Mouse (Mus musculus): ENCODE measurements around the gene Fnbp1. TPM values are rescaled to one million over a fixed set of nuclear protein-coding genes. Genes with fewer than 3 reads are reported as not detected.

Fnbp1 gene
- polyA plus RNA-seq, 1 experiment from 2014 or later, result 21.0 TPM

GRCm38 (mm10) chr2:31087663-31088661 is 53.8 kb downstream of the Fnbp1 start:
- ATAC-seq (ENCODE audit: low FRiP score, low TSS enrichment) (no peak), DNase-seq (peak; percentile 21)
- Histone ChIP-seq H3K36me3 (ENCODE audit: control insufficient read depth, insufficient read depth, low read length) (no peaks in the 10 kb centered on the region), H3K4me2 (ENCODE audit: low read length) (no peak overlapping the region), H3K9ac (replicated peaks; ENCODE audit: low read length) (peak overlapping the region; percentile 26; the same call in 1 of the 2 replicates), H3K27me3 (ENCODE audit: control insufficient read depth, insufficient read depth, low read length) (no peaks in the 10 kb centered on the region), H3K4me1 (ENCODE audit: control insufficient read depth, insufficient read depth, low read length) (0 out of 2 replicates have a peak, but pooled peaks cover 7% of the 10 kb centered on the region), H3K9me3 (ENCODE audit: control insufficient read depth, low read length) (no peaks in the 10 kb centered on the region), H3K4me3 (replicated peaks; ENCODE audit: low read depth, low read length) (no peak overlapping the region), H3K27ac (replicated peaks; ENCODE audit: low read depth, low read length) (no peak overlapping the region)
- WGBS, result 26% methylated on average over 11 of the region's 11 CpGs

GRCm38 (mm10) chr2:31087085-31087484 is 54.7 kb downstream of the Fnbp1 start:
- WGBS, result 55% methylated on average over 5 of the region's 5 CpGs
- DNase-seq (no peak), ATAC-seq (ENCODE audit: low FRiP score, low TSS enrichment) (no peak)

GRCm38 (mm10) chr2:31086543-31086942 is 55.3 kb downstream of the Fnbp1 start:
- no peak overlapping the region for H3K4me2 ChIP-seq (ENCODE audit: low read length)
- no peaks in the 10 kb centered on the region for H3K27me3 ChIP-seq (ENCODE audit: control insufficient read depth, insufficient read depth, low read length)
- H3K27ac ChIP-seq (replicated peaks; ENCODE audit: low read depth, low read length), result no peak overlapping the region
- no peak overlapping the region for H3K4me3 ChIP-seq (replicated peaks; ENCODE audit: low read depth, low read length)
- 0 out of 2 replicates have a peak, but pooled peaks cover 7% of the 10 kb centered on the region for H3K4me1 ChIP-seq (ENCODE audit: control insufficient read depth, insufficient read depth, low read length)
- DNase-seq, result no peak
- 0 out of 2 replicates have a peak, but pooled peaks cover 3% of the 10 kb centered on the region for H3K36me3 ChIP-seq (ENCODE audit: control insufficient read depth, insufficient read depth, low read length)
- no peak for ATAC-seq (ENCODE audit: low FRiP score, low TSS enrichment)
- H3K9me3 ChIP-seq (ENCODE audit: control insufficient read depth, low read length), result no peaks in the 10 kb centered on the region
- H3K9ac ChIP-seq (replicated peaks; ENCODE audit: low read length), result no peak overlapping the region

More at GRCm38 (mm10) chr2:31087085-31087484, 54.7 kb downstream of the Fnbp1 start:
- no peak overlapping the region for H3K27ac ChIP-seq (replicated peaks; ENCODE audit: low read depth, low read length)
- 0 out of 2 replicates have a peak, but pooled peaks cover 7% of the 10 kb centered on the region for H3K4me1 ChIP-seq (ENCODE audit: control insufficient read depth, insufficient read depth, low read length)
- H3K4me2 ChIP-seq (ENCODE audit: low read length), result no peak overlapping the region
- no peaks in the 10 kb centered on the region for H3K27me3 ChIP-seq (ENCODE audit: control insufficient read depth, insufficient read depth, low read length)
- no peak overlapping the region for H3K9ac ChIP-seq (replicated peaks; ENCODE audit: low read length)
- H3K36me3 ChIP-seq (ENCODE audit: control insufficient read depth, insufficient read depth, low read length), result 0 out of 2 replicates have a peak, but pooled peaks cover 3% of the 10 kb centered on the region
- no peaks in the 10 kb centered on the region for H3K9me3 ChIP-seq (ENCODE audit: control insufficient read depth, low read length)
- H3K4me3 ChIP-seq (replicated peaks; ENCODE audit: low read depth, low read length), result no peak overlapping the region

GRCm38 (mm10) chr2:31084169-31084850 is 57.5 kb downstream of the Fnbp1 start:
- Histone ChIP-seq H3K36me3 (ENCODE audit: control insufficient read depth, insufficient read depth, low read length) (0 out of 2 replicates have a peak, but pooled peaks cover 3% of the 10 kb centered on the region), H3K4me1 (ENCODE audit: control insufficient read depth, insufficient read depth, low read length) (0 out of 2 replicates have a peak, but pooled peaks cover 7% of the 10 kb centered on the region), H3K4me2 (ENCODE audit: low read length) (no peak overlapping the region), H3K9ac (replicated peaks; ENCODE audit: low read length) (no peak overlapping the region), H3K4me3 (replicated peaks; ENCODE audit: low read depth, low read length) (no peak overlapping the region), H3K9me3 (ENCODE audit: control insufficient read depth, low read length) (no peaks in the 10 kb centered on the region), H3K27me3 (ENCODE audit: control insufficient read depth, insufficient read depth, low read length) (no peaks in the 10 kb centered on the region), H3K27ac (replicated peaks; ENCODE audit: low read depth, low read length) (no peak overlapping the region)
- DNase-seq (no peak), ATAC-seq (ENCODE audit: low FRiP score, low TSS enrichment) (no peak)
- 97% methylated on average over 9 of the region's 9 CpGs for WGBS

- Histone ChIP-seq H3K9ac (replicated peaks; ENCODE audit: low read length) (no peak overlapping the region), H3K4me3 (replicated peaks; ENCODE audit: low read depth, low read length) (no peak overlapping the region), H3K4me1 (ENCODE audit: control insufficient read depth, insufficient read depth, low read length) (0 out of 2 replicates have a peak, but pooled peaks cover 6% of the 10 kb centered on the region), H3K27me3 (ENCODE audit: control insufficient read depth, insufficient read depth, low read length) (no peaks in the 10 kb centered on the region), H3K36me3 (ENCODE audit: control insufficient read depth, insufficient read depth, low read length) (0 out of 2 replicates have a peak, but pooled peaks cover 3% of the 10 kb centered on the region), H3K27ac (replicated peaks; ENCODE audit: low read depth, low read length) (no peak overlapping the region), H3K9me3 (ENCODE audit: control insufficient read depth, low read length) (no peaks in the 10 kb centered on the region), H3K4me2 (ENCODE audit: low read length) (no peak overlapping the region)
- DNase-seq (no peak), ATAC-seq (ENCODE audit: low FRiP score, low TSS enrichment) (no peak)
- WGBS, result 97% methylated on average over 8 of the region's 8 CpGs
Measured at GRCm38 (mm10) chr2:31083372-31083771, 58.4 kb downstream of the Fnbp1 start.

- 95% methylated on average over 17 of the region's 17 CpGs for WGBS
- Histone ChIP-seq H3K4me1 (ENCODE audit: control insufficient read depth, insufficient read depth, low read length) (no peaks in the 10 kb centered on the region), H3K9me3 (ENCODE audit: control insufficient read depth, low read length) (no peaks in the 10 kb centered on the region), H3K4me2 (ENCODE audit: low read length) (no peak overlapping the region), H3K27ac (replicated peaks; ENCODE audit: low read depth, low read length) (no peak overlapping the region), H3K4me3 (replicated peaks; ENCODE audit: low read depth, low read length) (no peak overlapping the region), H3K27me3 (ENCODE audit: control insufficient read depth, insufficient read depth, low read length) (no peaks in the 10 kb centered on the region), H3K9ac (replicated peaks; ENCODE audit: low read length) (no peak overlapping the region), H3K36me3 (ENCODE audit: control insufficient read depth, insufficient read depth, low read length) (0 out of 2 replicates have a peak, but pooled peaks cover 3% of the 10 kb centered on the region)
- ATAC-seq (ENCODE audit: low FRiP score, low TSS enrichment) (no peak), DNase-seq (no peak)
Measured at GRCm38 (mm10) chr2:31082639-31083038, 59.2 kb downstream of the Fnbp1 start.

GRCm38 (mm10) chr2:31081349-31081748 is 60.5 kb downstream of the Fnbp1 start:
- Histone ChIP-seq H3K9ac (replicated peaks; ENCODE audit: low read length) (no peak overlapping the region), H3K4me1 (ENCODE audit: control insufficient read depth, insufficient read depth, low read length) (no peaks in the 10 kb centered on the region), H3K4me2 (ENCODE audit: low read length) (no peak overlapping the region), H3K9me3 (ENCODE audit: control insufficient read depth, low read length) (no peaks in the 10 kb centered on the region), H3K4me3 (replicated peaks; ENCODE audit: low read depth, low read length) (no peak overlapping the region), H3K36me3 (ENCODE audit: control insufficient read depth, insufficient read depth, low read length) (0 out of 2 replicates have a peak, but pooled peaks cover 3% of the 10 kb centered on the region), H3K27ac (replicated peaks; ENCODE audit: low read depth, low read length) (no peak overlapping the region), H3K27me3 (ENCODE audit: control insufficient read depth, insufficient read depth, low read length) (no peaks in the 10 kb centered on the region)
- no peak for ATAC-seq (ENCODE audit: low FRiP score, low TSS enrichment)
- WGBS, result 76% methylated on average over 4 of the region's 4 CpGs
- DNase-seq, result no peak

GRCm38 (mm10) chr2:31079117-31079516 is 62.7 kb downstream of the Fnbp1 start:
- no peak for DNase-seq
- 78% methylated on average over 6 of the region's 6 CpGs for WGBS
- no peak overlapping the region for H3K4me2 ChIP-seq (ENCODE audit: low read length)

More at GRCm38 (mm10) chr2:31079117-31079516, 62.7 kb downstream of the Fnbp1 start:
- Histone ChIP-seq H3K27me3 (ENCODE audit: control insufficient read depth, insufficient read depth, low read length) (no peaks in the 10 kb centered on the region), H3K4me3 (replicated peaks; ENCODE audit: low read depth, low read length) (no peak overlapping the region), H3K9me3 (ENCODE audit: control insufficient read depth, low read length) (no peaks in the 10 kb centered on the region), H3K36me3 (ENCODE audit: control insufficient read depth, insufficient read depth, low read length) (0 out of 2 replicates have a peak, but pooled peaks cover 3% of the 10 kb centered on the region), H3K4me1 (ENCODE audit: control insufficient read depth, insufficient read depth, low read length) (no peaks in the 10 kb centered on the region), H3K9ac (replicated peaks; ENCODE audit: low read length) (no peak overlapping the region), H3K27ac (replicated peaks; ENCODE audit: low read depth, low read length) (no peak overlapping the region)
- no peak for ATAC-seq (ENCODE audit: low FRiP score, low TSS enrichment)

Data from midbrain, embryonic 14.5 days (tissue).